Mouse (Mus musculus) small intestine, adult 2 months (tissue): ENCODE data around the gene Rps12-ps3. TPM values are rescaled to one million over a fixed set of nuclear protein-coding genes. Genes with fewer than 3 reads are reported as not detected.

Experiments
- H3K27ac ChIP-seq: fragments of 200-500 bp; 2 replicates; pipeline ENCODE4 v1.5.1; 2012; ENCODE audit warnings: low read depth, low read length, control low read depth, inconsistent platforms; ENCODE audit not compliant: insufficient read depth
- H3K27me3 ChIP-seq: fragments of 200-500 bp; 2 replicates; pipeline ENCODE4 v1.6.1; 2012; ENCODE audit warnings: mild to moderate bottlenecking, moderate library complexity, low read length, inconsistent platforms; ENCODE audit not compliant: control insufficient read depth, insufficient read depth
- H3K36me3 ChIP-seq: fragments of 200-500 bp; 2 replicates; pipeline ENCODE4 v1.6.1; 2012; ENCODE audit warnings: mild to moderate bottlenecking, low read length, control low read depth, inconsistent platforms; ENCODE audit not compliant: control insufficient read depth, insufficient read depth
- H3K4me1 ChIP-seq: fragments of 200-500 bp; 2 replicates; pipeline ENCODE4 v1.6.1; 2012; ENCODE audit warnings: low read length, inconsistent platforms, mixed read lengths; ENCODE audit not compliant: control insufficient read depth, insufficient read depth, insufficient read length
- H3K4me3 ChIP-seq: fragments of 200-500 bp; 2 replicates; pipeline ENCODE4 v1.5.1; 2012; ENCODE audit warnings: low read depth, mild to moderate bottlenecking, control low read depth, inconsistent platforms, low read length, moderate library complexity
- CTCF ChIP-seq: fragments of 200-500 bp; IDR thresholded peaks from 2 replicates; pipeline ENCODE4 v1.5.1; 2012; ENCODE audit warnings: low read depth, mild to moderate bottlenecking, control low read depth, inconsistent platforms, low read length, moderate library complexity, mixed read lengths; ENCODE audit not compliant: insufficient replicate concordance, insufficient read length; ENCODE audit errors: extremely low read depth
- POLR2A ChIP-seq: fragments of 200-500 bp; IDR thresholded peaks from 2 replicates; pipeline ENCODE4 v1.6.1; 2012; ENCODE audit warnings: low read depth, mild to moderate bottlenecking, control low read depth, inconsistent platforms, low read length, moderate library complexity
- WGBS: fragments of 180-500 bp; shearing (Covaris S2); methylation state at CpG from one replicate; pipeline ENCODE4 v1.1.7; 2018; 5-methylcytosine and 5-hydroxymethylcytosine counted together
- polyA plus RNA-seq: library from polyadenylated mRNA; depleted of rRNA; stranded (reverse); fragments of >200 nt; gene quantifications from 2 replicates; pipeline ENCODE4 v1.2.3, GENCODE M21; 2012

Gene Rps12-ps3
- polyA plus RNA-seq, 1 experiment: 3,365 TPM

- no peaks in the 10 kb centered on the region for H3K4me1 ChIP-seq
- H3K27me3 ChIP-seq: no peaks in the 10 kb centered on the region
- no peak overlapping the region for H3K27ac ChIP-seq
- TF ChIP-seq POLR2A (no peak), CTCF (no peak)
- no peak overlapping the region for H3K4me3 ChIP-seq
- WGBS: 71% methylated on average over 7 of the region's 7 CpGs
- H3K36me3 ChIP-seq: no peaks in the 10 kb centered on the region
Observed at GRCm38 (mm10) chr19:59350273-59350903, 28.3 kb downstream of the Rps12-ps3 start.

GRCm38 (mm10) chr19:59351151-59351889 is 29.2 kb downstream of the Rps12-ps3 start:
- WGBS: 71% methylated on average over 15 of the region's 15 CpGs
- Histone ChIP-seq H3K4me1 (no peaks in the 10 kb centered on the region), H3K36me3 (no peaks in the 10 kb centered on the region), H3K4me3 (no peak overlapping the region), H3K27me3 (no peaks in the 10 kb centered on the region), H3K27ac (no peak overlapping the region)
- TF ChIP-seq CTCF (no peak), POLR2A (no peak)

GRCm38 (mm10) chr19:59352760-59353159 is 30.7 kb downstream of the Rps12-ps3 start:
- H3K4me3 ChIP-seq: no peak overlapping the region
- 74% methylated on average over 3 of the region's 3 CpGs for WGBS
- H3K4me1 ChIP-seq: no peaks in the 10 kb centered on the region
- H3K36me3 ChIP-seq: no peaks in the 10 kb centered on the region
- no peak overlapping the region for H3K27ac ChIP-seq
- TF ChIP-seq CTCF: no peak
- no peak for TF ChIP-seq POLR2A
- no peaks in the 10 kb centered on the region for H3K27me3 ChIP-seq

GRCm38 (mm10) chr19:59354906-59355305 is 32.8 kb downstream of the Rps12-ps3 start:
- Histone ChIP-seq H3K36me3 (no peaks in the 10 kb centered on the region), H3K27me3 (no peaks in the 10 kb centered on the region), H3K27ac (no peak overlapping the region), H3K4me3 (no peak overlapping the region), H3K4me1 (no peaks in the 10 kb centered on the region)
- no peak for TF ChIP-seq CTCF
- TF ChIP-seq POLR2A: no peak
- WGBS: 66% methylated on average over 2 of the region's 2 CpGs

- H3K4me1 ChIP-seq: peaks cover 2% of the 10 kb centered on the region; the same call in 1 of the 2 replicates
- no peaks in the 10 kb centered on the region for H3K27me3 ChIP-seq
- TF ChIP-seq POLR2A: no peak
- no peak for TF ChIP-seq CTCF
- H3K4me3 ChIP-seq: no peak overlapping the region
- WGBS: 83% methylated on average over 3 of the region's 3 CpGs
- H3K36me3 ChIP-seq: no peaks in the 10 kb centered on the region
- no peak overlapping the region for H3K27ac ChIP-seq
Observed at GRCm38 (mm10) chr19:59356388-59356787, 34.3 kb downstream of the Rps12-ps3 start.

GRCm38 (mm10) chr19:59356843-59357595 is 34.9 kb downstream of the Rps12-ps3 start:
- Histone ChIP-seq H3K4me3 (no peak overlapping the region), H3K27me3 (no peaks in the 10 kb centered on the region), H3K36me3 (no peaks in the 10 kb centered on the region), H3K27ac (no peak overlapping the region), H3K4me1 (peaks cover 2% of the 10 kb centered on the region; the same call in 1 of the 2 replicates)
- TF ChIP-seq POLR2A (no peak), CTCF (no peak)
- 79% methylated on average over 14 of the region's 14 CpGs for WGBS

GRCm38 (mm10) chr19:59357878-59358277 is 35.8 kb downstream of the Rps12-ps3 start:
- TF ChIP-seq CTCF (no peak), POLR2A (no peak)
- WGBS: 62% methylated on average over 4 of the region's 4 CpGs
- H3K27ac ChIP-seq: no peak overlapping the region
- no peak overlapping the region for H3K4me3 ChIP-seq
- H3K27me3 ChIP-seq: no peaks in the 10 kb centered on the region
- no peaks in the 10 kb centered on the region for H3K36me3 ChIP-seq
- peaks cover 2% of the 10 kb centered on the region; the same call in 1 of the 2 replicates for H3K4me1 ChIP-seq
